Mouse (Mus musculus) gastrocnemius, adult 2 months (tissue): ENCODE data around the gene Aup1. TPM values are rescaled to one million over a fixed set of nuclear protein-coding genes. Genes with fewer than 3 reads are reported as not detected.
A peak's percentile ranks its signal among the peaks of the same experiment; 100 is the strongest.

Experiments used
- DNase-seq: peaks from one replicate; pipeline ENCODE4 v3.0.0; 2022
- H3K27ac ChIP-seq: fragments of 200-600 bp; 2 replicates; pipeline ENCODE4 v1.8.1; 2022; ENCODE audit warnings: mild to moderate bottlenecking
- H3K4me3 ChIP-seq: fragments of 200-600 bp; 2 replicates; pipeline ENCODE4 v1.8.1; 2022; ENCODE audit warnings: mild to moderate bottlenecking, moderate library complexity
- CTCF ChIP-seq: fragments of 200-600 bp; IDR thresholded peaks from 2 replicates; pipeline ENCODE4 v1.8.1; 2022; ENCODE audit warnings: antibody characterized with exemption, mild to moderate bottlenecking, moderate library complexity
- intact Hi-C: fragments of 180-260 bp; cut with DNase I; formaldehyde crosslinking; loops from one replicate; pipeline ENCODE4 v1.15.1; 2025
- total RNA-seq, 2 experiments: library from RNA; stranded (reverse); gene quantifications; 2 replicates each; pipeline ENCODE4 v1.2.3; 2021

Gene Aup1
- total RNA-seq, 2 experiments from 2014 or later, result 94.5 to 101 TPM

DNA sequence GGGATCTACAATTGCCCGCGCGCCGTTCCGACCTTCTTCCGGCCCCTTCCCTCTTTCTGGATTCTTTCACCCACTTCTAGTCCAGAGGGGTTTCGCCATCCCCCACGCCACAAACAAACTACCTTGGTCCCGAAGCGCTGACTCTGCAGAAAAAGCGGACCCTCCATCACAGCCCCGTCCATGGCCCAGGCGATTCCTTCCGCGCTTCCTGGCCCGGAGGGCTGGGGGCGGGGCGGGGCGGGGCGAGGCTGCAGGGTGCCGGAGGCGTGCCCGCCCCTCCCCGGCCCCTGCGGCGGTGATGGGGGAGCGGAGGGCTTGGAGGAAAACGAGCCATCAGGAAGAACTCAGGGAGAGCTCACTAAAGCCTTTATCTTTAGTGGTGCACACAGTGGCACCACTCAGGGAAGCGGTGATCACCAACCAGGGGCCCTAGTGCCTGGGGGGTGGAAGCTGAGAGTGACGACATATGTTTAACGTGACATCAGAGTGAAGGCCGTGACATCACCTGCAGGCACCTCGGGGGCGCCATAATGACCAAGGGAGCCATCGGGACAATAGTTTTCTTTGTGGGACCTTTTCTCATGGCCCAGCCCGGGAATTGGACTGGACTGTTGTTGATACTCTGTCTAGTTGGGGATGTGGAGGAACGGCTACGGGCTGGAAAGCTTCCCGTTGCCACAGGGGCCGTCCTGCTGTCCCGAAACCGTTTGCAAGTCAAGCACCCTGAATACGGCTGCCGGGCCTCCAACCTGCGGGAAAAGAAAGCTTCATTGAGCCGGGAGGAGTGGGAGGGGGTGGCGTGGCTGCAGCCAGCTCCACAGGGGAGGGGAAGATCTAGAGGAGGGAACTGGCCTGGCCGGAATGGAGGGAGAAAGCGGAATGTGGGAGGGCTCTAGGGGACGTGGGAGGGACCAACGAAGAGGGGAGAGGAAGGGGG, 20.8 kb upstream of the Aup1 start, which contains the start of the genes Dok1 and Loxl3:
Gene Dok1, minus strand, starts transcription at position 223 of the 937 bp plus-strand sequence.
Gene Loxl3, plus strand, starts transcription at position 925 of the 937 bp plus-strand sequence.
- TF ChIP-seq CTCF, result no peak
- intact Hi-C loops, result no loop called here

DNA sequence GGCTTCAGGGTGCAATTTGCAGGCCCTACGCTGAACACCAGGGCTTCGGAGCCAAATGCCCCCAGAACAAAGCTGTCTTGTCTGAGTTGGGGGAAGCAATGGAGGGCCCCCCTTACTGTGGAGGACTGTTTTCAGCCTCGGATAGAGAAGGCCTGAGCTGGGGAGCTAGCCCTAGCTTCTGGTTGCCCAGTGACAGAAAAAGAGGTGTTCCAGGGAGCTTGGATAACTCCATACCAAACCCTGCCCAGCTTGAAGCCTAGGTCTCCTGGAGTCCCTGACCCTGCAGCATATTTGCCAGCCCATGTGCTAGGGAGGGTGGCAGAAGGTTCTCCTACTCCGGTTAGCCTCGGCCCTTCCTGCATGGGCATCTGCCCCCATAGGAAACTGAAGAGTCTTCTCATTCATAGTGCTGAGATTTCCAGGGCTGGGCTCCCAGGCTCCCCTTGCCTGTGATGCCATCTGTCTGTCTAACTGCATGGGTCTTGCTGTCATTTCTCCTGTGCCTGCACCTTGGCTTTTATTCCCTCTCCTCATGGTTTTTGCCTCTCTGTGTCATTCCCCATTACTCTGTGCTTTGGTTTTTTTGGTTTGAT, 19.8 kb upstream of the Aup1 start:
- peak overlapping the region; percentile 81 for H3K4me3 ChIP-seq
- no peak for DNase-seq
- peak overlapping the region; percentile 88 for H3K27ac ChIP-seq
- intact Hi-C loops, result no loop called here
- TF ChIP-seq CTCF, result no peak

More for the DNA sequence above, 20.8 kb upstream of the Aup1 start, which contains the start of the genes Dok1 and Loxl3:
- peak; percentile 82 for DNase-seq
- H3K4me3 ChIP-seq, result peak within 1 kb of the TSS; percentile 81
- H3K27ac ChIP-seq, result peak within 1 kb of the TSS; percentile 88

DNA sequence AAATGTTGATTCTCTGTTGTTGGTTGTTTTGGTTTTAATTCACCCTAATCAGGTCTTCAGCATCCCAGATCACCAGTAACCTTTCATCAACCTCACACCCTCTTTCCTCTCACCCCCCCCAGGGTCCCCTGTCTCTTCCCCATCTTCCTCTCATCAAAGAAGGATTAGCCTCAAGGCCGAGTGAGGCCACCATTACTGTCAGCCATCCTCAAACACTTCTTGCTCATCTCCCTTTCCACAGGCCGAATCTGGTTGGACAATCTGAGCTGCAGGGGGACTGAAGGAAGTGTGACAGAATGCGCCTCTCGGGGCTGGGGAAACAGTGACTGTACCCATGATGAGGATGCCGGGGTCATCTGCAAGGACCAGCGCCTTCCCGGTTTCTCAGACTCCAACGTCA, 17.1 kb upstream of the Aup1 start:
- intact Hi-C loops, result no loop called here
- no peak for TF ChIP-seq CTCF
- Histone ChIP-seq H3K4me3 (no peak overlapping the region), H3K27ac (no peak overlapping the region)
- no peak for DNase-seq

DNA sequence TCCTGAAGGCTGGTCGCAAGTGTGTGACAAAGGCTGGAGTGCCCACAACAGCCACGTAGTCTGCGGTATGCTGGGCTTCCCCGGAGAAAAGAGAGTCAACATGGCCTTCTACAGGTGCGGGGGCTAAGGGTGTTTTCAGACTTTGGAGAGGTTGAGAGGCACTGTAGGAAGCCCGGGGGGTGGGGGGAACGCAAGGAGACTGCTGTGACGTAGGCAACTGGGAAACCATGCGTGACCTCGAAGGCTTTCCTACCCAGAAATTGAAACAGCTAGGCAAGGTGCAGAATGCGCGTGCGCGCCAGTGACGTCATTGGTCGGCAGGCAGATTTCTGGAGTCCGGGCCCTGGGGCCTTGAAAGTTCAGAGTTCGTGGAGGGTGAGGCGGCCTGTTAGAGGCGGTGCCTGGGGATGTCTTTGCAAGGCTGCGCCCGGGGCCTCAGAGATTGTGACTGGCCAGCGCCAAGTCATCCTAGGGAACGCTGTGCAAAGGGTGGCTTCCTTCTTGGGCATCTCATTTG, 15.8 kb upstream of the Aup1 start:
- TF ChIP-seq CTCF, result no peak
- intact Hi-C loops, result no loop called here
- DNase-seq, result peak; percentile 93
- H3K4me3 ChIP-seq, result peak overlapping the region; percentile 63
- peak overlapping the region; percentile 46 for H3K27ac ChIP-seq

DNA sequence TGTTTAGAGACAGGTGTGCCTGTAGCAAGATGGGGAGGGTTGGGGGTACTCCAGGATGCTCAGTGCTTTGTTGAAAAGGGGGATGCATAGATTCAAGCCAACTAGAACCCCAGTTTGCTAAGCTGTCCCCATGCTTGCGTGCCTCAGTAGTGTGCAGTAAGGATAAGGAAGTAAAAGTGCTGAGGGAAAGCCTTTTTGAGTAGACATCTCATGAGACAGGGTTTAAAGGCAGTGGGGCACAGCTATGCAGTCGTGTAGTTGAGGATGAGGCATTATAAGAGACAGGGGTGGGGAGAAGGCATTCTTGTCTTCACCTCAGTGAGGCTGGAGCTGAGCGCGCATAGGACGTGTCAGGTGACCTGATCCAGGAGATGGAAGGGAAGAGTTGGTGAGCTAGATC, 13.7 kb upstream of the Aup1 start:
- Histone ChIP-seq H3K4me3 (no peak overlapping the region), H3K27ac (no peak overlapping the region)
- TF ChIP-seq CTCF, result no peak
- no peak for DNase-seq
- intact Hi-C loops, result no loop called here

DNA sequence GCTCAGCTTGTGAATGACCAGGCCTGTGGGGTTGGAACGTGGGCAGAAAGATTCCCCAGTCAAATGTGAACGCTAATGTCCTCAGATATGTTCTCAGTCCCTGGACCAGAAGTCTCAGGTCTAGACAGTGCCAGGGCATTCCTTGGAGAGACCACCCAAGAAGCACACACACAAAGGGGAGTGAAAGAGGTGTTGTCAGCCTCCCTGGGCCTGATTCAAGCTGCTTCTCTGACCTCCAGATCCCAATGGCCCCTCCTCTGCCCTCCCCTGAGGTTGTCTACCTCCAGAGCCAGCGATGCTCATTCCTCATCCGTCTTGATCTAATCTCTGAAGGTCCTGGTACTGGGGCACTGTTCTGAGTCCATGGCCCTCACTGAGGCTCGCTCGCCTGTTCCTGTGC, 10.8 kb upstream of the Aup1 start:
- DNase-seq, result no peak
- no peak for TF ChIP-seq CTCF
- peak overlapping the region; percentile 12; the same call in 1 of the 2 replicates for H3K27ac ChIP-seq
- intact Hi-C loops, result no loop called here
- no peak overlapping the region for H3K4me3 ChIP-seq

DNA sequence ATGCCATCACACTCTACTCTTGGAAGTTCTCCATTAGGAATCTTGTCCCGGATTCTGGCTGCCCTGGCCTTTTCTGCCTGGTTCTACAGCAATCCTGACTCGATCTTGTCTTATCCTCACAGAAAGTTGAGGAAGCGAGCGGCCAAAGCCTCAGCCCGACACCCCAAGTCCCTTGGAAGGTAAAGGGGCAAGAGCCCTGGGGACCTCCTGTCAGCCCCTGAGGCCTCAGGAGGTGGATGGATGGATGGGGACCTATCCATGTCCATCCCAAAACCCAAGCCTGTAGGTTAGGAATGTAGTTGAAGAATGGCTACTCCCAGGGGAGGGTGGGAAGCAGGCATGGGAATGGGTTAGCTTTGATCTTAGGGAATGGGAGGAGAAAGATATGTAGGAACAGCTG, 10.3 kb upstream of the Aup1 start:
- intact Hi-C loops, result no loop called here
- Histone ChIP-seq H3K27ac (peak overlapping the region; percentile 12; the same call in 1 of the 2 replicates), H3K4me3 (no peak overlapping the region)
- no peak for TF ChIP-seq CTCF
- DNase-seq, result no peak

DNA sequence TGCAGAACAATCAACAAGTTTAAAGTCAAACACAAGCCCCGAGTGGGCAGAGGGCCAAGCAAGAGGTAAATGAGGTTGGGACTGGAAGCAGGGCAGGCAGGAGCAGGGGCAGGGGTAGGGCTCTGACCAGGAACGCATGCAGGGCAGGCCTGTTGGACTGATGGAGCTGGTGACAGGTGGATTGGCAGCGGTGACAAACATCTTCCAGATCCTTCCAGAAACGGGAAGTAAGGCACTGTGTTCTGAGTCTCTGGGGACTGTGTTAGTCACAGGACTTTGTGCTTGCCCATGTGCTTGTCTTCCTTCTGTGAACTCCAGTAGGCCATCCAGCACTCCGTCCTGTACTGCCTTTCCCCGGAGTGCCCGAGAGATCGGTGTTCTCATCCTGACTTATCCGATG, 9.6 kb upstream of the Aup1 start:
- no peak overlapping the region for H3K4me3 ChIP-seq
- H3K27ac ChIP-seq, result no peak overlapping the region
- no peak for DNase-seq
- no peak for TF ChIP-seq CTCF
- intact Hi-C loops, result no loop called here

DNA sequence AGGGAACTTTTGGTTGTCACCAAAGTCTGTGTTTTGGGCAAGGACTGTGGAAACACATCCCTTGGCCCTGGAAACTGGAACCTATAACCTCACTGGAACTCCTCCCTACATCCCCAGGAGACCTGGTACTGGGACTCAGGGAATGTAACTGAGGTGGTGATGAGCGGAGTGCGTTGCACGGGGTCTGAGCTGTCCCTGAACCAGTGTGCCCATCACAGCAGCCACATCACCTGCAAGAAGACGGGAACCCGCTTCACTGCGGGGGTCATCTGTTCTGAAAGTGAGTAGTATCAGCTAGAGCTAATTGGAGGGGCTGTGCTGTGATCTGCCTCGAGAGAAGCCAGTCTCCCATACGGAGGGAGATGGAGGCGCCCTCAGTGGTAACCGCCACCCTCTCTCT, 5.0 kb upstream of the Aup1 start:
- intact Hi-C loops, result no loop called here
- no peak for DNase-seq
- TF ChIP-seq CTCF, result no peak
- Histone ChIP-seq H3K4me3 (no peak overlapping the region), H3K27ac (no peak overlapping the region)

DNA sequence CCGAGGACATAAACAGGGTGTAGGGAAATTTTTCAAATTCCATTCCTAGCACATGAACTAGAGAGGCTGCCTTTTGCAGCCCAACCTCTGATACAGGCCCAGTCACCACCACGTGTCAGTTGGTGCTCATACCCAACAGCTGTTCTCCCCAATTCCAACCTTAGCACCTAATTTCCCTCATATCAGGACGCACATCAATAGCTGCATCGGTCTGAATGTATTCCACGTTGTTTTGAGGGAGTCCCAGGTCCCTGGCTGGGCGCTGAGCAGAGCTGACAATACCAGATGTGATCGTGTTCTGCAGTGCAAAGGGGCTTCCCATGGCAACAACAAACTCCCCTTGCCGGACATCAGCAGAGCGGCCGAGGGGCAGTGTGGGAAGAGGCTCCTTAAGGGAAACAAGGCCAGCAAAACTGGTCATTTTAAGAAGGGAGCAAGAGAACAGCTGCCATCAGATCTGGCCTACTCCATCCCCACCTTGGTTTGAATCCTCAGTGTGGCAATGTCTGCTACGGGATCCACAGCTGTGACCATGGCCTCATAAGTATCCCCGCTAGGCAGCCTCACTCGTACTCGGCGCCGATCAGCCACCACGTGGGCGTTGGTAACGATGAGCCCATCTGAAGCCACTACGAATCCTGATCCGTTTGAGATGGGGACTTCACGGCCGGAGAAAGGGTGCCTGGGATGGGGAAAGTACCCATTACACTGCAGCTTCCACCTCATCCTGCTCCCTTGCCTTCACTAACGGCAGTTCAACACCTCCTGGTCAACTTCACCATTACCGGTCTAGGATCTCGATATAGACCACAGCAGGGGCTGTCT, 973 bp upstream of the Aup1 start:
- peak; percentile 53 for DNase-seq
- no peak for TF ChIP-seq CTCF
- H3K4me3 ChIP-seq, result peak overlapping the region; percentile 85
- intact Hi-C loops, result no loop called here
- H3K27ac ChIP-seq, result peak overlapping the region; percentile 91

DNA sequence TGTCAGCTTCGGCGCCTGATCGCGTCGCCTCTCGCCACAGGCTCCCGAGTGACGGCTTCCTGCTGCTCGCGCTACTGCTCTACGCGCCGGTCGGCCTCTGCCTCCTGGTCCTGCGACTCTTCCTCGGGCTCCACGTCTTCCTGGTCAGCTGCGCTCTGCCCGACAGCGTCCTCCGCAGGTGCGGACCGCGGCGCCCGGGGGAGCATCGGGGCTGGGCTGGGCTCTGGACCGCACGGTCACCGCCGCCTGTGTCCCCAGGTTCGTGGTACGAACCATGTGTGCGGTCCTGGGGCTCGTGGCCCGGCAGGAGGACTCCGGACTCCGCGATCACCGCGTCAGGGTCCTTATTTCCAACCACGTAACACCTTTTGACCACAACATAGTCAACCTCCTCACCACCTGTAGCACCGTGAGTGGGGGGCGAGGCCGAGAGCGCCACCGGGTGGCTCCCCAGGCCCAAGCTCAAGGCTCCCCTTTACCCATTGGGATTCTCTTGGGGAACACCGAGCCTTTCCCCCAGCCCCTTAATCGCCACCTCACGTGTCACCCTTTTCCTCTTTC, 630 bp downstream of the Aup1 start, which contains the start of gene Htra2:
Gene Htra2, minus strand, starts transcription at position 403 of the 561 bp plus-strand sequence.
- peak; percentile 51 for TF ChIP-seq CTCF
- DNase-seq, result no peak
- peak within 1 kb of the TSS; percentile 91 for H3K27ac ChIP-seq
- intact Hi-C loops, result loop anchor here (1.0 to 5.0 kb wide), 4 partner anchors 22 to 107 kb away; partner anchors contain the start of genes Ccdc142, Gm42688 and Pcgf1
- H3K4me3 ChIP-seq, result peak within 1 kb of the TSS; percentile 85

DNA sequence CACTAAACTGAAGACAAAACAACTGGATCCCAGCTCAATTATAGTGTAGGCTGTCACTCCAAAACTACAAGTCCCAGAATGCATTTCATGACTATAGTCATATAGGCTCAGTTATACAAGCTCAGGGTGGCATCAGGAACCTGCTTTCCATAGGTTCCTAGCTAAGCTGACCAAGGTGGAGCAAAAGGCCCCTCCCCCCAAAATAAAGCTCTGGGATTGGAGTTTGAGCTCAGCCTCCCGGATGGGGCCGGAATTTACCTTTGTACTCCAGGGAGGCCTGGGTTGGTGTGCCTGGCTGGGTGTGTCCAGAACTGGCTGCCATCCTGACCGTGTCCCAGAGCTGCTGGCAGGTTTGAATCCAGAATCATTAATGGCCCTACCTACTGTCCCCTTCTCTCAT, 3.5 kb downstream of the Aup1 start, which contains the start of gene Dqx1:
Gene Dqx1, plus strand, starts transcription at position 55 of the 400 bp plus-strand sequence.
- Histone ChIP-seq H3K27ac (no peak within 1 kb of the TSS), H3K4me3 (no peak within 1 kb of the TSS)
- intact Hi-C loops, result loop anchor here (5.0 kb wide), 1 partner anchor 105 kb away; no protein-coding TSS in a partner anchor
- no peak for DNase-seq
- no peak for TF ChIP-seq CTCF
